Mouse (Mus musculus): Measurements from ENCODE around the gene Tor4a. TPM values are rescaled to one million over a fixed set of nuclear protein-coding genes. Genes with fewer than 3 reads are reported as not detected.

Tor4a gene
- total and polyA plus RNA-seq, 3 experiments = 12.6 to 20.4 (median 15.3) TPM

GRCm38 (mm10) chr2:25145346-25145745, 51.3 kb downstream of the Tor4a start:
- Histone ChIP-seq H3K4me1 (ENCODE audit: control insufficient read depth in 1 of 2, insufficient read depth in 2 of 2) (no peaks in the 10 kb centered on the region), H3K4me2 (ENCODE audit: insufficient read depth, low read depth, poor library complexity, severe bottlenecking) (no peak overlapping the region), H3K4me3 (replicated peaks in 1 of 3; ENCODE audit: low read depth in 2 of 3, low read length in 2 of 3, poor library complexity in 1 of 3) (no peak overlapping the region), H3K27me3 (replicated peaks) (peaks cover 40% of the 10 kb centered on the region), H3K9ac (ENCODE audit: insufficient read depth, low read depth) (no peak overlapping the region), H3K36me3 (replicated peaks in 1 of 2; ENCODE audit: control insufficient read depth in 1 of 2, insufficient read depth in 1 of 2, low read length in 1 of 2) (no peaks in the 10 kb centered on the region), H3K27ac (ENCODE audit: insufficient read depth, low read depth) (no peak overlapping the region), H3K9me3 (replicated peaks; ENCODE audit: low read length) (peaks cover 2% of the 10 kb centered on the region), H3K79me2 (replicated peaks; ENCODE audit: control insufficient read depth, extremely low read depth, insufficient read depth, poor library complexity, severe bottlenecking) (no peaks in the 10 kb centered on the region)
- TF ChIP-seq JUND (conservative IDR thresholded peaks at IDR 0.05; ENCODE audit: low read depth, low read length) = no peak
- TF ChIP-seq RAD21 (IDR thresholded peaks at IDR 0.05; ENCODE audit: low read depth, low read length) = no peak
- no peak for TF ChIP-seq ZC3H11A (IDR thresholded peaks at IDR 0.05; ENCODE audit: low read depth, low read length)
- TF ChIP-seq CHD1 (IDR thresholded peaks at IDR 0.05; ENCODE audit: low read depth, low read length) = no peak
- in situ Hi-C loops (cut with MboI; ENCODE audit: low pct_ligation_motif_present, low pct_unique_long_range_greater_than_20kb, low sequenced_read_pairs) (no loop called here), dilution Hi-C loops (cut with MboI; ENCODE audit: extremely low pct_ligation_motif_present, extremely low pct_unique_long_range_greater_than_20kb, low sequenced_read_pairs) (no loop called here)
- no peak for DNase-seq (ENCODE audit: extremely low read depth)

Other genes starting within 250 kb of the Tor4a start
Only the 20 nearest of the 32 such genes appear.
- gene Entpd8, start 116.6 kb downstream of the Tor4a start, total RNA-seq (2012; rRNA removed) = not detected in 2 replicates
- gene Entpd8, start 116.6 kb downstream of the Tor4a start, total RNA-seq (2014; rRNA removed) = not detected in 2 replicates
- not detected in 2 replicates for gene Entpd8, start 116.6 kb downstream of the Tor4a start, polyA plus RNA-seq (2012; ENCODE audit: insufficient read length, low read depth)
- 4.6 and 5.0 TPM in 2 replicates for gene Noxa1, start 101.7 kb downstream of the Tor4a start, total RNA-seq (2012; rRNA removed)
- 6.1 and 6.4 TPM in 2 replicates for gene Noxa1, start 101.7 kb downstream of the Tor4a start, total RNA-seq (2014; rRNA removed)
- 4.0 and 6.3 TPM in 2 replicates for gene Noxa1, start 101.7 kb downstream of the Tor4a start, polyA plus RNA-seq (2012; ENCODE audit: insufficient read length, low read depth)
- 3.1 TPM in 2 replicates for gene Nrarp, start 16.1 kb downstream of the Tor4a start, total RNA-seq (2012; rRNA removed)
- gene Nrarp, start 16.1 kb downstream of the Tor4a start, total RNA-seq (2014; rRNA removed) = 0.24 and 0.35 TPM in 2 replicates
- gene Nrarp, start 16.1 kb downstream of the Tor4a start, polyA plus RNA-seq (2012; ENCODE audit: insufficient read length, low read depth) = 0.14 and 0.20 TPM in 2 replicates
- 57.0 and 58.7 TPM in 2 replicates for gene Nelfb, start 14.6 kb upstream of the Tor4a start, total RNA-seq (2012; rRNA removed)
- 42.0 and 53.6 TPM in 2 replicates for gene Nelfb, start 14.6 kb upstream of the Tor4a start, total RNA-seq (2014; rRNA removed)
- 52.5 and 58.0 TPM in 2 replicates for gene Nelfb, start 14.6 kb upstream of the Tor4a start, polyA plus RNA-seq (2012; ENCODE audit: insufficient read length, low read depth)
- gene Stpg3, start 17.8 kb upstream of the Tor4a start, total RNA-seq (2012; rRNA removed) = not detected in 2 replicates
- gene Stpg3, start 17.8 kb upstream of the Tor4a start, total RNA-seq (2014; rRNA removed) = not detected in 2 replicates
- not detected in 2 replicates for gene Stpg3, start 17.8 kb upstream of the Tor4a start, polyA plus RNA-seq (2012; ENCODE audit: insufficient read length, low read depth)
- 0.38 and 0.42 TPM in 2 replicates for gene Fam166a, start 21.9 kb upstream of the Tor4a start, total RNA-seq (2012; rRNA removed)
- gene Fam166a, start 21.9 kb upstream of the Tor4a start, total RNA-seq (2014; rRNA removed) = not detected in 2 replicates
- 23.4 and 35.0 TPM in 2 replicates for gene Fam166a, start 21.9 kb upstream of the Tor4a start, polyA plus RNA-seq (2012; ENCODE audit: insufficient read length, low read depth)
- 356 and 564 TPM in 2 replicates for gene Tubb4b, start 27.8 kb upstream of the Tor4a start, total RNA-seq (2012; rRNA removed)
- 592 and 605 TPM in 2 replicates for gene Tubb4b, start 27.8 kb upstream of the Tor4a start, total RNA-seq (2014; rRNA removed)
- gene Tubb4b, start 27.8 kb upstream of the Tor4a start, polyA plus RNA-seq (2012; ENCODE audit: insufficient read length, low read depth) = 490 and 520 TPM in 2 replicates
- gene Slc34a3, start 37.5 kb upstream of the Tor4a start, total RNA-seq (2012; rRNA removed) = not detected in 2 replicates
- not detected in 2 replicates for gene Slc34a3, start 37.5 kb upstream of the Tor4a start, total RNA-seq (2014; rRNA removed)
- gene Slc34a3, start 37.5 kb upstream of the Tor4a start, polyA plus RNA-seq (2012; ENCODE audit: insufficient read length, low read depth) = not detected in 2 replicates
- gene Rnf224, start 39.9 kb upstream of the Tor4a start, total RNA-seq (2012; rRNA removed) = not detected in 2 replicates
- gene Rnf224, start 39.9 kb upstream of the Tor4a start, total RNA-seq (2014; rRNA removed) = not detected in 2 replicates
- not detected in 2 replicates for gene Rnf224, start 39.9 kb upstream of the Tor4a start, polyA plus RNA-seq (2012; ENCODE audit: insufficient read length, low read depth)
- gene Rnf208, start 45.4 kb upstream of the Tor4a start, total RNA-seq (2012; rRNA removed) = 0.92 and 1.7 TPM in 2 replicates
- gene Rnf208, start 45.4 kb upstream of the Tor4a start, total RNA-seq (2014; rRNA removed) = 0.24 and 0.34 TPM in 2 replicates
- gene Rnf208, start 45.4 kb upstream of the Tor4a start, polyA plus RNA-seq (2012; ENCODE audit: insufficient read length, low read depth) = 0.78 and 1.4 TPM in 2 replicates
- not detected in 2 replicates for gene Cysrt1, start 45.6 kb upstream of the Tor4a start, total RNA-seq (2012; rRNA removed)
- gene Cysrt1, start 45.6 kb upstream of the Tor4a start, total RNA-seq (2014; rRNA removed) = not detected in 2 replicates
- gene Cysrt1, start 45.6 kb upstream of the Tor4a start, polyA plus RNA-seq (2012; ENCODE audit: insufficient read length, low read depth) = not detected in 2 replicates
- 8.9 and 9.5 TPM in 2 replicates for gene AL732309.1, start 50.0 kb upstream of the Tor4a start, total RNA-seq (2012; rRNA removed)
- 6.7 and 9.6 TPM in 2 replicates for gene AL732309.1, start 50.0 kb upstream of the Tor4a start, total RNA-seq (2014; rRNA removed)
- 3.5 and 4.5 TPM in 2 replicates for gene AL732309.1, start 50.0 kb upstream of the Tor4a start, polyA plus RNA-seq (2012; ENCODE audit: insufficient read length, low read depth)
- 22.7 and 28.3 TPM in 2 replicates for gene Tmem203, start 58.6 kb upstream of the Tor4a start, total RNA-seq (2012; rRNA removed)
- gene Tmem203, start 58.6 kb upstream of the Tor4a start, total RNA-seq (2014; rRNA removed) = 18.4 and 21.2 TPM in 2 replicates
- gene Tmem203, start 58.6 kb upstream of the Tor4a start, polyA plus RNA-seq (2012; ENCODE audit: insufficient read length, low read depth) = 14.5 and 21.5 TPM in 2 replicates
- 13.1 and 14.3 TPM in 2 replicates for gene Tprn, start 65.7 kb upstream of the Tor4a start, total RNA-seq (2012; rRNA removed)
- gene Tprn, start 65.7 kb upstream of the Tor4a start, total RNA-seq (2014; rRNA removed) = 7.0 and 8.2 TPM in 2 replicates
- gene Tprn, start 65.7 kb upstream of the Tor4a start, polyA plus RNA-seq (2012; ENCODE audit: insufficient read length, low read depth) = 17.0 and 19.3 TPM in 2 replicates
- gene Ssna1, start 75.6 kb upstream of the Tor4a start, total RNA-seq (2012; rRNA removed) = 80.6 and 98.5 TPM in 2 replicates
- gene Ssna1, start 75.6 kb upstream of the Tor4a start, total RNA-seq (2014; rRNA removed) = 72.9 and 82.0 TPM in 2 replicates
- gene Ssna1, start 75.6 kb upstream of the Tor4a start, polyA plus RNA-seq (2012; ENCODE audit: insufficient read length, low read depth) = 51.4 and 74.9 TPM in 2 replicates
- 13.6 and 14.5 TPM in 2 replicates for gene Anapc2, start 75.6 kb upstream of the Tor4a start, total RNA-seq (2012; rRNA removed)
- gene Anapc2, start 75.6 kb upstream of the Tor4a start, total RNA-seq (2014; rRNA removed) = 9.6 and 13.0 TPM in 2 replicates
- gene Anapc2, start 75.6 kb upstream of the Tor4a start, polyA plus RNA-seq (2012; ENCODE audit: insufficient read length, low read depth) = 48.7 and 55.2 TPM in 2 replicates
- not detected in 2 replicates for gene Tmem210, start 91.3 kb upstream of the Tor4a start, total RNA-seq (2012; rRNA removed)
- not detected in 2 replicates for gene Tmem210, start 91.3 kb upstream of the Tor4a start, total RNA-seq (2014; rRNA removed)
- gene Tmem210, start 91.3 kb upstream of the Tor4a start, polyA plus RNA-seq (2012; ENCODE audit: insufficient read length, low read depth) = not detected in 2 replicates
- gene Lrrc26, start 93.0 kb upstream of the Tor4a start, total RNA-seq (2012; rRNA removed) = not detected in 2 replicates
- not detected in 2 replicates for gene Lrrc26, start 93.0 kb upstream of the Tor4a start, total RNA-seq (2014; rRNA removed)
- gene Lrrc26, start 93.0 kb upstream of the Tor4a start, polyA plus RNA-seq (2012; ENCODE audit: insufficient read length, low read depth) = not detected in 2 replicates
- 0.04 and 0.17 TPM in 2 replicates for gene Grin1, start 122.3 kb upstream of the Tor4a start, total RNA-seq (2012; rRNA removed)
- gene Grin1, start 122.3 kb upstream of the Tor4a start, total RNA-seq (2014; rRNA removed) = 0.08 and 0.36 TPM in 2 replicates
- 0.06 TPM in 1 of 2 replicates, not detected in the other for gene Grin1, start 122.3 kb upstream of the Tor4a start, polyA plus RNA-seq (2012; ENCODE audit: insufficient read length, low read depth)
- 45.7 and 58.1 TPM in 2 replicates for gene Man1b1, start 135.5 kb upstream of the Tor4a start, total RNA-seq (2012; rRNA removed)
- 39.3 and 41.8 TPM in 2 replicates for gene Man1b1, start 135.5 kb upstream of the Tor4a start, total RNA-seq (2014; rRNA removed)
- 68.8 and 69.3 TPM in 2 replicates for gene Man1b1, start 135.5 kb upstream of the Tor4a start, polyA plus RNA-seq (2012; ENCODE audit: insufficient read length, low read depth)